8 mouse cellular contexts compared by ENCODE assay signal in the genomic region with DNA sequence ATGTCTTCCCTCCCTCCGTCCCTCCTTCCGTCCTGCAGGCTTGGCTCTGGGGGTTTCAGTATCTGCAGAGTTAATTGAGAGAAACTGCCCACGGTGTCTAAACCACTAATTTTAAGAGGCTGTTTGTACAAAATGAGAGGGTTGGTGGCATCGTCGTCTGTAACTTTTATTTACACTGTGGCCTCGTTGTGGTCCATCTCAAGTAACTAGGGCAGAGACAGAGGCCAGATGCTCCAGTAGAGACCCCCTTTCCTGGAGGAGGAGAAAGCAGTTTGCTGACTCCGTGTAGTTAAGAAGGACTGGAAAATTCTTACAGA. TPM values are rescaled to one million over a fixed set of nuclear protein-coding genes. Genes with fewer than 3 reads are reported as not detected.
DNase-seq lines count a peak whose midpoint lies in the region; ATAC-seq and TF ChIP-seq lines count a peak whose summit lies in the region.

No protein-coding gene starts in this region.

- no peak for ATAC-seq in heart, embryonic 15.5 days (replicated peaks; ENCODE audit: insufficient number of reproducible peaks, insufficient read depth, low FRiP score, low read depth)

- H3K4me3 ChIP-seq in heart, embryonic 15.5 days: peak overlapping the region; percentile 98
- peak overlapping the region; percentile 66 to 95 for H3K4me3 ChIP-seq in MEL (ENCODE audit: control insufficient read depth in 1 of 2, insufficient read depth in 1 of 2, low read depth in 2 of 2, low read length in 2 of 2)
- peak overlapping the region; percentile 94 for H3K4me3 ChIP-seq in midbrain, embryonic 10.5 days

- no peak for TF ChIP-seq RAD21 in MEL (IDR thresholded peaks at IDR 0.05; ENCODE audit: low read depth, low read length)

- H3K4me1 ChIP-seq in heart, embryonic 15.5 days (replicated peaks): peaks cover 63% of the 10 kb centered on the region
- H3K4me1 ChIP-seq in MEL (ENCODE audit: control insufficient read depth in 1 of 2, insufficient read depth in 2 of 2, low read length in 2 of 2): peaks cover 12 to 26% of the 10 kb centered on the region in 2 experiments; a peak in 3 of 4 replicates
- H3K4me1 ChIP-seq in midbrain, embryonic 10.5 days: peaks cover 56% of the 10 kb centered on the region

- H3K79me2 ChIP-seq in MEL (ENCODE audit: control insufficient read depth, insufficient read depth, low read length, poor library complexity): peaks cover 62% of the 10 kb centered on the region

- under 1% methylated on average over 7 of the region's 7 CpGs for WGBS in heart, embryonic 15.5 days
- under 1% methylated on average over 7 of the region's 7 CpGs for WGBS in midbrain, embryonic 10.5 days

- H3K27ac ChIP-seq in heart, embryonic 15.5 days: peak overlapping the region; percentile 99
- H3K27ac ChIP-seq in MEL (ENCODE audit: control insufficient read depth, low read depth, low read length): peak overlapping the region; percentile 74
- H3K27ac ChIP-seq in midbrain, embryonic 10.5 days (replicated peaks): peak overlapping the region; percentile 99

- TF ChIP-seq CTCF in MEL (IDR thresholded peaks at IDR 0.05 in 2 of 3, conservative IDR thresholded peaks at IDR 0.05 in 1 of 3; ENCODE audit: control insufficient read depth in 1 of 3, insufficient read depth in 1 of 3, low read depth in 2 of 3, low read length in 3 of 3, poor library complexity in 1 of 3, severe bottlenecking in 1 of 3): no peak

- TF ChIP-seq POLR2A in MEL (IDR thresholded peaks at IDR 0.05; ENCODE audit: control insufficient read depth in 1 of 2, insufficient read depth in 1 of 2, low read depth in 1 of 2, low read length in 2 of 2, poor library complexity in 1 of 2): no peak

- H3K9ac ChIP-seq in heart, embryonic 15.5 days: peak overlapping the region; percentile 96
- H3K9ac ChIP-seq in MEL (ENCODE audit: control insufficient read depth, low read depth, low read length, poor library complexity, severe bottlenecking): peak overlapping the region; percentile 99

- DNase-seq in heart, adult 9 months (ENCODE audit: low spot score in 2 of 2): no peak
- DNase-seq in MEL (ENCODE audit: low read depth, low spot score): peak; percentile 63
- peak; percentile 20 for DNase-seq in forelimb bud, embryonic 11.5 days (ENCODE audit: low read depth, low spot score)
- no peak for DNase-seq in midbrain, embryonic 10.5 days (ENCODE audit: low spot score)
- no peak for DNase-seq in urinary bladder, postnatal 36 days (ENCODE audit: low spot score in 2 of 2)
- DNase-seq in gastrocnemius, adult 18-20 months (ENCODE audit: low spot score): no peak
- no peak for DNase-seq in left cerebral cortex, adult 11 months (ENCODE audit: low spot score)

- peaks cover 7% of the 10 kb centered on the region; the same call in 1 of the 2 replicates for H3K36me3 ChIP-seq in heart, embryonic 15.5 days
- H3K36me3 ChIP-seq in MEL (ENCODE audit: control insufficient read depth in 1 of 2, insufficient read depth in 2 of 2, low read length in 2 of 2): peaks cover 6 to 18% of the 10 kb centered on the region in 2 experiments
- H3K36me3 ChIP-seq in midbrain, embryonic 10.5 days: peaks cover 12% of the 10 kb centered on the region

- no peak for TF ChIP-seq EP300 in MEL (IDR thresholded peaks at IDR 0.05; ENCODE audit: low read depth in 1 of 2, low read length in 2 of 2)

- H3K4me2 ChIP-seq in heart, embryonic 15.5 days: peak overlapping the region; percentile 75

- H3K27me3 ChIP-seq in heart, embryonic 15.5 days: no peaks in the 10 kb centered on the region
- no peaks in the 10 kb centered on the region for H3K27me3 ChIP-seq in MEL (ENCODE audit: control insufficient read depth in 1 of 2, insufficient read depth in 2 of 2, low read length in 2 of 2)
- peaks cover 18% of the 10 kb centered on the region for H3K27me3 ChIP-seq in midbrain, embryonic 10.5 days (ENCODE audit: low read depth, poor library complexity, severe bottlenecking)

- no peaks in the 10 kb centered on the region for H3K9me3 ChIP-seq in heart, embryonic 15.5 days (replicated peaks)
- no peaks in the 10 kb centered on the region for H3K9me3 ChIP-seq in MEL (replicated peaks; ENCODE audit: insufficient read depth, low read length)
- H3K9me3 ChIP-seq in midbrain, embryonic 10.5 days (replicated peaks): no peaks in the 10 kb centered on the region

TF ChIP-seq in MEL, 35 proteins besides CTCF, POLR2A, EP300 and RAD21:
- TF ChIP-seq MYC (IDR thresholded peaks at IDR 0.05; ENCODE audit: low read depth, low read length) (no peak), ZMIZ1 (IDR thresholded peaks at IDR 0.05; ENCODE audit: low read depth, low read length) (no peak), CHD1 (IDR thresholded peaks at IDR 0.05; ENCODE audit: low read depth, low read length) (no peak), ZNF384 (IDR thresholded peaks at IDR 0.05; ENCODE audit: low read depth, low read length) (no peak), BHLHE40 (IDR thresholded peaks at IDR 0.05; ENCODE audit: borderline replicate concordance, low read depth, low read length) (no peak), ETS1 (IDR thresholded peaks at IDR 0.05; ENCODE audit: low read depth, low read length) (no peak), RCOR1 (IDR thresholded peaks at IDR 0.05; ENCODE audit: low read depth, low read length) (no peak), POLR2AphosphoS5 (IDR thresholded peaks at IDR 0.05; ENCODE audit: borderline replicate concordance, low read depth, low read length) (no peak), HCFC1 (IDR thresholded peaks at IDR 0.05; ENCODE audit: low read depth, low read length) (no peak), USF2 (IDR thresholded peaks at IDR 0.05; ENCODE audit: borderline replicate concordance in 1 of 2, insufficient read depth in 1 of 2, low read depth in 1 of 2, low read length in 2 of 2) (no peak), MAX (IDR thresholded peaks at IDR 0.05; ENCODE audit: low read length) (no peak)

RNA-seq across cellular contexts. Expression of a gene that starts 0.8 kb away (rescaled TPM):
- 102 and 119 TPM in 2 replicates for polyA plus RNA-seq in heart, embryonic 15.5 days (2015; fragmentation: Nextera tagmentation; extraction: Ambion mirVana)
- total RNA-seq in MEL (2012; rRNA removed): 139 and 159 TPM in 2 replicates
- polyA plus RNA-seq in MEL (2012; ENCODE audit: insufficient read depth in 1 of 2, insufficient read length in 2 of 2, low read depth in 1 of 2, low replicate concordance in 2 of 2, missing spikeins in 1 of 2): 100 to 1,000 TPM in 1 of 2 experiments, not detected in 1; 382 TPM
- polyA plus RNA-seq in midbrain, embryonic 10.5 days (2016; fragmentation: Nextera tagmentation; extraction: Ambion mirVana): 151 and 152 TPM in 2 replicates
- 10 to 100 TPM; 62.9 to 65.1 TPM for total RNA-seq in gastrocnemius, adult 18-20 months (2021)

RNA-seq across cellular contexts. Expression of a gene that starts 1.0 kb away (rescaled TPM):
- polyA plus RNA-seq in heart, embryonic 15.5 days (2015; fragmentation: Nextera tagmentation; extraction: Ambion mirVana): 108 and 109 TPM in 2 replicates
- 22.0 and 23.9 TPM in 2 replicates for total RNA-seq in MEL (2012; rRNA removed)
- polyA plus RNA-seq in MEL (2012; ENCODE audit: insufficient read depth in 1 of 2, insufficient read length in 2 of 2, low read depth in 1 of 2, low replicate concordance in 2 of 2, missing spikeins in 1 of 2): 10 to 100 TPM in 1 of 2 experiments, not detected in 1; 93.9 TPM
- 22.5 and 23.7 TPM in 2 replicates for polyA plus RNA-seq in midbrain, embryonic 10.5 days (2016; fragmentation: Nextera tagmentation; extraction: Ambion mirVana)
- 100 to 1,000 TPM; 378 to 382 TPM for total RNA-seq in gastrocnemius, adult 18-20 months (2021)

RNA-seq across cellular contexts. Expression of a gene that starts 24.6 kb away (rescaled TPM):
- 19.5 and 25.2 TPM in 2 replicates for polyA plus RNA-seq in heart, embryonic 15.5 days (2015; fragmentation: Nextera tagmentation; extraction: Ambion mirVana)
- 24.6 and 28.0 TPM in 2 replicates for total RNA-seq in MEL (2012; rRNA removed)
- 10 to 100 TPM in 1 of 2 experiments, not detected in 1; 37.5 TPM for polyA plus RNA-seq in MEL (2012; ENCODE audit: insufficient read depth in 1 of 2, insufficient read length in 2 of 2, low read depth in 1 of 2, low replicate concordance in 2 of 2, missing spikeins in 1 of 2)
- polyA plus RNA-seq in midbrain, embryonic 10.5 days (2016; fragmentation: Nextera tagmentation; extraction: Ambion mirVana): 53.2 and 62.7 TPM in 2 replicates
- total RNA-seq in gastrocnemius, adult 18-20 months (2021): 1 to 10 TPM; 4.9 to 6.9 TPM

RNA-seq across cellular contexts. Expression of a gene that starts 52.6 kb away (rescaled TPM):
- polyA plus RNA-seq in heart, embryonic 15.5 days (2015; fragmentation: Nextera tagmentation; extraction: Ambion mirVana): 32.6 and 35.5 TPM in 2 replicates
- 15.3 and 25.8 TPM in 2 replicates for total RNA-seq in MEL (2012; rRNA removed)
- 10 to 100 TPM in 1 of 2 experiments, not detected in 1; 20.3 TPM for polyA plus RNA-seq in MEL (2012; ENCODE audit: insufficient read depth in 1 of 2, insufficient read length in 2 of 2, low read depth in 1 of 2, low replicate concordance in 2 of 2, missing spikeins in 1 of 2)
- 27.8 and 29.6 TPM in 2 replicates for polyA plus RNA-seq in midbrain, embryonic 10.5 days (2016; fragmentation: Nextera tagmentation; extraction: Ambion mirVana)
- 10 to 100 TPM; 24.8 to 31.0 TPM for total RNA-seq in gastrocnemius, adult 18-20 months (2021)

RNA-seq across cellular contexts. Expression of a gene that starts 57.4 kb away (rescaled TPM):
- polyA plus RNA-seq in heart, embryonic 15.5 days (2015; fragmentation: Nextera tagmentation; extraction: Ambion mirVana): 1.7 and 2.0 TPM in 2 replicates
- total RNA-seq in MEL (2012; rRNA removed): not detected in 2 replicates
- polyA plus RNA-seq in MEL (2012; ENCODE audit: insufficient read depth in 1 of 2, insufficient read length in 2 of 2, low read depth in 1 of 2, low replicate concordance in 2 of 2, missing spikeins in 1 of 2): under 1 TPM in 1 of 2 experiments, not detected in 1; 0.06 TPM
- polyA plus RNA-seq in midbrain, embryonic 10.5 days (2016; fragmentation: Nextera tagmentation; extraction: Ambion mirVana): 2.0 and 2.3 TPM in 2 replicates
- 1 to 10 TPM; 1.0 to 1.7 TPM for total RNA-seq in gastrocnemius, adult 18-20 months (2021)

Comparison
In these comparisons a context has a peak if more than half of its experiments do, and no peak if none do; other contexts are left out.
1. DNase-seq: peak in MEL (single experiment) and forelimb bud, embryonic 11.5 days (single experiment); none in heart, adult 9 months (0 of 2), midbrain, embryonic 10.5 days (single experiment), urinary bladder, postnatal 36 days (0 of 2), gastrocnemius, adult 18-20 months (single experiment) and left cerebral cortex, adult 11 months (single experiment).
2. Peak in every context shown above with its lines, with median percentiles within 50 percentile points of each other: H3K27ac ChIP-seq and H3K4me3 ChIP-seq.